Mouse (Mus musculus) ES-E14 (cell line): ENCODE measurements around the gene Kcnh2. TPM values are rescaled to one million over a fixed set of nuclear protein-coding genes. Genes with fewer than 3 reads are reported as not detected.
A peak's percentile ranks its signal among the peaks of the same experiment; 100 is the strongest.

Experiments
- DNase-seq: peaks from one replicate; pipeline ENCODE4 v3.0.0-alpha.2; 2013; ENCODE audit warnings: low read depth, low spot score
- H3K27ac ChIP-seq: 2 replicates; pipeline ENCODE4 v1.5.1; 2012; ENCODE audit warnings: low read depth, mild to moderate bottlenecking, low read length, moderate library complexity, mixed read lengths; ENCODE audit not compliant: poor library complexity, insufficient read depth, severe bottlenecking
- H3K36me3 ChIP-seq: 2 replicates; pipeline ENCODE4 v1.6.1; 2012; ENCODE audit warnings: mild to moderate bottlenecking, low read length, moderate library complexity, mixed read lengths; ENCODE audit not compliant: control insufficient read depth, poor library complexity, insufficient read depth, severe bottlenecking
- H3K4me1 ChIP-seq, 2 experiments: fragments of 150-350 bp in 1 of 2; sonication (generic) in 1 of 2; 2 replicates each; pipeline ENCODE4 v1.6.1; 2012; ENCODE audit warnings: low read length in 2 of 2, mild to moderate bottlenecking in 1 of 2, mixed read lengths in 1 of 2; ENCODE audit not compliant: control insufficient read depth in 2 of 2, insufficient read depth in 2 of 2, poor library complexity in 1 of 2
- H3K4me3 ChIP-seq, 2 experiments: fragments of 150-350 bp in 1 of 2; sonication (generic) in 1 of 2; 2 replicates each; pipeline ENCODE4 v1.5.1; 2012; ENCODE audit warnings: low read length in 2 of 2, low read depth in 1 of 2, mild to moderate bottlenecking in 1 of 2, mixed read lengths in 1 of 2; ENCODE audit not compliant: insufficient read depth in 1 of 2, poor library complexity in 1 of 2, severe bottlenecking in 1 of 2
- H3K9ac ChIP-seq: 2 replicates; pipeline ENCODE4 v1.6.1; 2012; ENCODE audit warnings: low read depth, mild to moderate bottlenecking, low read length, mixed read lengths; ENCODE audit not compliant: poor library complexity, insufficient read depth, severe bottlenecking
- H3K9me3 ChIP-seq: fragments of 150-350 bp; sonication (generic); 2 replicates; pipeline ENCODE4 v1.6.1; 2012; ENCODE audit warnings: low read depth, mild to moderate bottlenecking, low read length; ENCODE audit not compliant: control insufficient read depth, insufficient read depth
- CHD2 ChIP-seq: IDR thresholded peaks from 2 replicates; pipeline ENCODE4 v1.6.1; 2014; ENCODE audit warnings: mild to moderate bottlenecking, low read depth, low read length, inconsistent platforms
- HCFC1 ChIP-seq: IDR thresholded peaks from 2 replicates; pipeline ENCODE4 v1.6.1; 2012; ENCODE audit warnings: low read length, inconsistent platforms, borderline replicate concordance; ENCODE audit not compliant: insufficient read depth
- MAFK ChIP-seq: IDR thresholded peaks from 2 replicates; pipeline ENCODE4 v1.6.1; 2014; ENCODE audit warnings: mild to moderate bottlenecking, low read depth, low read length, inconsistent platforms; ENCODE audit not compliant: insufficient read depth
- ZC3H11A ChIP-seq: IDR thresholded peaks from 2 replicates; pipeline ENCODE4 v1.6.1; 2012; ENCODE audit warnings: low read depth, mild to moderate bottlenecking, inconsistent platforms, low read length, borderline replicate concordance
- ZNF384 ChIP-seq: IDR thresholded peaks from 2 replicates; pipeline ENCODE4 v1.6.1; 2012; ENCODE audit warnings: low read depth, low read length, inconsistent platforms
- in situ Hi-C, 2 experiments: fragments of 600-800 bp; cut with MboI; formaldehyde crosslinking; loops; one replicate each; pipeline ENCODE4 v1.15.1; 2025; ENCODE audit warnings: low sequenced_read_pairs in 2 of 2, inconsistent platforms in 1 of 2; ENCODE audit not compliant: unreplicated experiment in 2 of 2
- total RNA-seq: library from RNA; depleted of rRNA; stranded (reverse); fragments of 300-350 nt; gene quantifications from 2 replicates; pipeline ENCODE4 v1.2.3, GENCODE M21; 2012

Gene Kcnh2
- total RNA-seq, 1 experiment, result 6.5 TPM

- no peak for TF ChIP-seq HCFC1
- 0 out of 2 replicates have a peak, but pooled peaks have one; percentile 57 for TF ChIP-seq ZC3H11A
- Histone ChIP-seq H3K9ac (peak overlapping the region; percentile 25; the same call in 1 of the 2 replicates), H3K36me3 (no peaks in the 10 kb centered on the region), H3K27ac (peak overlapping the region; percentile 42), H3K9me3 (no peaks in the 10 kb centered on the region), H3K4me3 (no peak overlapping the region; a peak in 1 of 4 replicates), H3K4me1 (peaks cover 6 to 23% of the 10 kb centered on the region in 2 experiments; a peak in 2 of 4 replicates)
- peak; percentile 93 for DNase-seq
- in situ Hi-C loops, result no loop called here
These were observed 9.5 kb upstream of the Kcnh2 start for GRCm38 (mm10) chr5:24360792-24361454.

GRCm38 (mm10) chr5:24357461-24357860 lies 6.1 kb upstream of the Kcnh2 start:
- DNase-seq, result peak; percentile 87
- Histone ChIP-seq H3K4me1 (peaks cover 4 to 15% of the 10 kb centered on the region in 2 experiments; a peak in 2 of 4 replicates), H3K4me3 (no peak overlapping the region), H3K9me3 (no peaks in the 10 kb centered on the region), H3K36me3 (no peaks in the 10 kb centered on the region), H3K9ac (no peak overlapping the region), H3K27ac (no peak overlapping the region)
- in situ Hi-C loops, result no loop called here
- TF ChIP-seq ZC3H11A (no peak), HCFC1 (no peak), CHD2 (no peak), MAFK (no peak), ZNF384 (no peak)

GRCm38 (mm10) chr5:24356764-24357163 lies 5.4 kb upstream of the Kcnh2 start:
- no peak for TF ChIP-seq ZNF384
- no peak for TF ChIP-seq MAFK
- no peak for TF ChIP-seq HCFC1
- TF ChIP-seq ZC3H11A, result no peak
- no peak for TF ChIP-seq CHD2
- Histone ChIP-seq H3K9me3 (no peaks in the 10 kb centered on the region), H3K9ac (no peak overlapping the region), H3K4me1 (peaks cover 4 to 15% of the 10 kb centered on the region in 2 experiments; a peak in 2 of 4 replicates), H3K4me3 (no peak overlapping the region), H3K36me3 (no peaks in the 10 kb centered on the region), H3K27ac (no peak overlapping the region)
- DNase-seq, result no peak
- in situ Hi-C loops, result no loop called here

- Histone ChIP-seq H3K4me3 (no peak overlapping the region), H3K27ac (no peak overlapping the region)
- in situ Hi-C loops, result no loop called here
These were observed 1.9 kb upstream of the Kcnh2 start for GRCm38 (mm10) chr5:24353327-24353726.

More at GRCm38 (mm10) chr5:24353327-24353726, 1.9 kb upstream of the Kcnh2 start:
- Histone ChIP-seq H3K4me1 (peaks cover 2 to 17% of the 10 kb centered on the region in 2 experiments; a peak in 2 of 4 replicates), H3K36me3 (no peaks in the 10 kb centered on the region), H3K9me3 (no peaks in the 10 kb centered on the region), H3K9ac (no peak overlapping the region)
- DNase-seq, result no peak
- TF ChIP-seq HCFC1, result no peak
- TF ChIP-seq ZC3H11A, result no peak
- no peak for TF ChIP-seq ZNF384
